Mouse (Mus musculus) left cerebral cortex, adult 2 months (tissue): ENCODE measurements around the gene March8. TPM values are rescaled to one million over a fixed set of nuclear protein-coding genes. Genes with fewer than 3 reads are reported as not detected.

Experiments used
- DNase-seq, 2 experiments: peaks; one replicate each; pipeline ENCODE4 v3.0.0; 2021 to 2022; ENCODE audit warnings: low spot score in 2 of 2, mixed read lengths in 1 of 2; ENCODE audit errors: extremely low spot score in 1 of 2
- H3K27ac ChIP-seq: fragments of 200-600 bp; 2 replicates; pipeline ENCODE4 v1.8.1; 2022
- H3K4me3 ChIP-seq: fragments of 200-600 bp; 2 replicates; pipeline ENCODE4 v1.8.1; 2022
- CTCF ChIP-seq: fragments of 200-600 bp; IDR thresholded peaks from 2 replicates; pipeline ENCODE4 v1.8.1; 2022; ENCODE audit warnings: antibody characterized with exemption, mild to moderate bottlenecking, moderate library complexity
- intact Hi-C: fragments of 180-260 bp; cut with DNase I; formaldehyde crosslinking; loops from one replicate; pipeline ENCODE4 v1.15.1; 2025
- total RNA-seq, 2 experiments: library from RNA; stranded (reverse); gene quantifications; 2 replicates each; pipeline ENCODE4 v1.2.3; 2021

March8 gene
- total RNA-seq, 2 experiments from 2014 or later: 45.5 to 49.5 TPM

DNA sequence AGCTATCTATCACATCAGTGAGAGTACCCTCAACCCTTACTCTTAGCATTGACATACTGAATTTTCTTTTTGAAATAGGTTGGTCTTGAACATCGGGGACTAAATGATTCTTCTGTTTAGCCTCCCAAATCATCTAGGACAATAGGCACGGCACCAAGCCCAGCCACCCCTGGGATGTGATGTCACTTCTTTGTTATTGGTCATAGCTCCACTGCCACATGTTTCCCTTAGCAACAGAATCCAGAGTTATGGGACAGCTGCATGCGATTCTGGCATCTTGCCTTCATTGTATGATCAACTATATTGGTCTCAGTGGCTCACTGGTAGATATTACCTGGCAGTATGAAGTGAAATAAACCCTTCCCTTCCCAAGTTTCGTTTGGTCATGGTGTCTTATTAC is 102.6 kb downstream of the March8 start:
- no peak for DNase-seq
- H3K27ac ChIP-seq: no peak overlapping the region
- TF ChIP-seq CTCF: no peak
- intact Hi-C loops: no loop called here
- no peak overlapping the region for H3K4me3 ChIP-seq

DNA sequence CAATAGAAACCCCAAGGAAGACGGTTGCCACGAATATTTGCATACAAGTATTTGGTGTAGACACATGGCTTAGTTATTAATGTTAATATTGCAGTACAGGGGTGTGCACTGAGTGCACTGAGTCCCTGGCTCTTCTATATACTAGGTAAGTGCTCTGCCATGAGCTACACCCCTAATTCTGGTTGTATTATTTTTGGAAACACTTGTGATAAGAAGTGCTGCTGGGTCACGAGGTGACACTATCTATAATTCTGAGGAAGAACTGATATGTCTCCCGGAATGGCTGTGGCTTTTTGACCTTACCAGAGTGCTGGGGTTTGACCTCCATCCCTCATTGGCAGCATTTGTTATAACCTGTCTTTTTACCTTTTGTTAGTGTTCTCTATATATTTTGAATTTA is 103.0 kb downstream of the March8 start:
- Histone ChIP-seq H3K27ac (no peak overlapping the region), H3K4me3 (no peak overlapping the region)
- no peak for DNase-seq
- no peak for TF ChIP-seq CTCF
- intact Hi-C loops: no loop called here

DNA sequence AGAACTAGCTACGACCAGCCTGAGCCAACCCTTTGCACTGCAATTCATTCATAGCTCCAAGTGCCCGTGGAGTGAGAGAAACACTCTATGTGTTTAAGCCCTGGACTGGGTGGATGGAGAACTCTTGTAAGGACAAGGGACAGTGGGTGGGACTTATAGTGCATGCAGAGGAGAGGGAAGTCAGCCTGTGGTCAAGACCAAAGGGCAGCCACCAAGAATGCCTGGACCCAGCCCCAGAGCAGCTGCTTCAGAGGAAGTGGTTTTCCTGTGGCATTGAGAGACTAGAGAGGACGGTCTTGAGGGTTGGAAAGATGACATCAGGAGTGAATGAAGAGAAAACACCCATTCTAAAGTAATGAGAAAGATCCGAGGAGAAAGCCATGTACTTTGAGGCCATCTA is 118.0 kb downstream of the March8 start:
- no peak for TF ChIP-seq CTCF
- DNase-seq: no peak
- intact Hi-C loops: no loop called here

DNA sequence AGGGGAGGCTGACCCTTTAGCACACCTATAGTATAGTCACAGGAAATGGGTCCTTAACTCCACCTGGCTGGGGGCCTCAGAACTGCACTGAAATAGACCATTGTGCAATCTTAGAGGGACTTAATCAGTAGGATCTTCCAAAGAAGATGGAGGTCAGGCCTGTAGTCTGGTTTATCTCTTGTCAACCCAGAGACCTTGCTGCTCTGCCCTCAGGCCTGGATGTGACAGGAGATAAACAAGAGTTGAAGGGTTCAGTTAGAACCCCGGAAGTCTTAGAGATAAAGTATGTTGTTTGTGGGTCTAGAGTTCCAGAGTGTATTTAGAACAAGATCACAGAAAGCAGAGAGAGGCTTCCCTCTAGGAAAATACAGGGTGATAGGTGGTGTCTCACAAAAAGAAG is 118.7 kb downstream of the March8 start:
- no peak overlapping the region for H3K4me3 ChIP-seq
- no peak overlapping the region for H3K27ac ChIP-seq
- TF ChIP-seq CTCF: no peak
- intact Hi-C loops: no loop called here
- no peak for DNase-seq

More for the DNA sequence above, 118.0 kb downstream of the March8 start:
- Histone ChIP-seq H3K4me3 (no peak overlapping the region), H3K27ac (no peak overlapping the region)

DNA sequence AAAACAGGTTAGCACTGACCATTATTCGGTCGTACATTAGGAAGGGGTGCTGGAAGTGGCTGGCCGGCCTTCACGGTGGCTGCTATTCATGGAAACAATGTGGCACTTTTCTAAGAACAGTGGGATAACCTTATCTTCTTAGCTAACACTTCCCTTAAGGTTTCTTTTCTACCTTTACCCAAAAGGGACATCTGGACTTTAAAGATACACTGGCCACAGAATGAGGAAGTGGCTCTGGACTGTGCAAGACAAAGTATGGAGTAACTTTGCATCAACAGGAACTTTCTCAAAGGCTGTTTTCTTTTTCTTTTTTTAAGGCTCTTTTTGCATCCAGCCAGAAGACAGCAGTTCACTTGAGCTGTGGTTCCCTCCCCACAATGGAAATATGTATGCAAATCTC is 120.9 kb downstream of the March8 start:
- TF ChIP-seq CTCF: no peak
- Histone ChIP-seq H3K27ac (no peak overlapping the region), H3K4me3 (no peak overlapping the region)
- DNase-seq: no peak
- intact Hi-C loops: no loop called here

Other genes starting within 250 kb of the March8 start
- gene Tmcc1, start 144.5 kb upstream of the March8 start, total RNA-seq: 10 to 100 TPM; 72.8 to 76.7 TPM
- gene Washc2, start 130.0 kb upstream of the March8 start, total RNA-seq: 10 to 100 TPM; 93.0 to 95.4 TPM
- 10 to 100 TPM in 1 of 2 experiments, 1 to 10 TPM in 1; 7.3 to 12.3 TPM for gene Zfand4, start 73.8 kb upstream of the March8 start, total RNA-seq
- gene Alox5, start 123.2 kb downstream of the March8 start, total RNA-seq: 1 to 10 TPM; 1.7 to 2.6 TPM
- not detected for gene Olfr211, start 151.1 kb downstream of the March8 start, total RNA-seq
- not detected for gene Olfr212, start 168.5 kb downstream of the March8 start, total RNA-seq
- gene Olfr213, start 200.4 kb downstream of the March8 start, total RNA-seq: not detected
- gene Gm5580, start 213.1 kb downstream of the March8 start, total RNA-seq: 1 to 10 TPM; 1.6 TPM
- not detected for gene Olfr214, start 216.2 kb downstream of the March8 start, total RNA-seq
- not detected for gene Olfr215, start 246.2 kb downstream of the March8 start, total RNA-seq